Mouse (Mus musculus): ENCODE data around the gene Thap7. TPM values are rescaled to one million over a fixed set of nuclear protein-coding genes. Genes with fewer than 3 reads are reported as not detected.

The Thap7 gene
- polyA plus RNA-seq (2017; shearing (Covaris generic)) = 80.5 TPM

GRCm38 (mm10) chr16:17530640-17531288 is at the start of gene Thap7:
Gene Thap7, minus strand, starts transcription at chr16:17531136.

DNA sequence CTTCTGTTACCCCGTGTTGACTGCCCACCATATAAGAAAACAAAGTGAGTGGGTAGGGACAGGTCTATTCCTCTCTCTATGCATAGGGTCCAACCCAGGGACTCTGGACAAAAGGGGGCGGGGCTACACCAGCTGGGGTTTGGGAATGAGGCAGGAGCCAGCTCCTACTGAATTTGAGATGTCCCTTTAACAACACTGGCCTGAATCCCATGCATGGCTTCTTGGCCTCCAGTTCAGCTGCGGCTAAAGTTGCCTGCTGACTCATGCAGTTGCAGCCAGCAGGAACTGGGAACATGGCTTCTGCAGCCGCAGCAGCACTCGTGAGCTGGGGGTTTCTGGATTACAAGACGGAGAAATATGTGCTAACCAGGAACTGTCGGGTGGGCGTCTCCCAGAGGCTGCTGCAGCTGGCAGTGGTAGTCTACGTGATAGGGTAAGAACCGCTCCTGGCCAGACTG is 30.8 kb upstream of the Thap7 start, which contains the start of gene P2rx6:
Gene P2rx6 (plus strand): TSS at position 135 of the 458 bp plus-strand sequence.

GRCm38 (mm10) chr16:17561128-17561750 is 30.3 kb upstream of the Thap7 start, which contains the start of gene Lrrc74b:
Gene Lrrc74b, minus strand, starts transcription at chr16:17561247.

DNA sequence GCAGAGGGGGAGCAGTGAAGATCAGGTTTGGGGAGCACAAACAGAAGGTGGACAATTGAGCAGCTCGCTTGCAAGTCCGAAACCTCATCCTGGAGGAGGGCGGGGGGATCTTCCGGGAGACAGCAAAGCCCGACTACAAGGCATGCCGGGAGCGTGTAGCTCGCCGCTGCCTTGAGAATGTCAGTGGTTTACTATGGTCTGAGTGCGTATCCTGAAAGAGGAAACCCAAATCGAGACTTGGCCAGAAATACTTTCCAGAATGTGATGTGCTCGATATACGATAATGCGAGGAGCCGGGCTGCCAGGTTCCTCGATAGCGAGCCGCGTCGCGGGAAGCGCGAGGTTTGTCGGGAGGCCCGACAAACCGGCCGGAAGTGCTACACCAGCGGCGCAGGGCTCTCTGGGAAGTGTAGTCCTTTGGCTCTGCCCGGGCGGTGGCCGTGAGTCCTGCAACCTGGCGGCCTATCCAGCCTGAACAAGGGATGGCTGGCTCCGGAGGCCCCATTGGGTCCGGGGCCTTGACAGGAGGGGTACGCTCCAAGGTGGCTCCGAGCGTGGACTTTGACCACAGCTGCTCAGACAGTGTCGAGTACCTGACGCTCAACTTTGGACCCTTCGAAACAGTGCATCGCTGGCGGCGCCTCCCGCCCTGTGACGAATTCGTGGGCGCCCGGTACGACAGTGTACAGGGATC is 22.2 kb downstream of the Thap7 start, which contains the start of gene Lztr1:
Gene Lztr1 (plus strand): TSS at position 143 of the 694 bp plus-strand sequence.

GRCm38 (mm10) chr16:17489469-17490111 is 41.3 kb downstream of the Thap7 start, which contains the start of gene Aifm3:
Gene Aifm3, plus strand, starts transcription at chr16:17489611.

Other genes with a start within 250 kb of the Thap7 start
- gene Serpind1, start 199.8 kb downstream of the Thap7 start, polyA plus RNA-seq (2017; shearing (Covaris generic)) = 0.29 TPM
- 19.4 TPM for gene Snap29, start 125.2 kb downstream of the Thap7 start, polyA plus RNA-seq (2017; shearing (Covaris generic))
- gene Pi4ka, start 124.8 kb downstream of the Thap7 start, polyA plus RNA-seq (2017; shearing (Covaris generic)) = 71.0 TPM
- 65.7 TPM for gene Crkl, start 79.1 kb downstream of the Thap7 start, polyA plus RNA-seq (2017; shearing (Covaris generic))
- not detected for gene Aifm3, start 41.5 kb downstream of the Thap7 start, polyA plus RNA-seq (2017; shearing (Covaris generic))
- 72.2 TPM for gene Lztr1, start 22.4 kb downstream of the Thap7 start, polyA plus RNA-seq (2017; shearing (Covaris generic))
- gene Lrrc74b, start 30.1 kb upstream of the Thap7 start, polyA plus RNA-seq (2017; shearing (Covaris generic)) = not detected
- not detected for gene P2rx6, start 30.7 kb upstream of the Thap7 start, polyA plus RNA-seq (2017; shearing (Covaris generic))
- 1.6 TPM for gene Slc7a4, start 52.1 kb upstream of the Thap7 start, polyA plus RNA-seq (2017; shearing (Covaris generic))
- 20.8 TPM for gene Smpd4, start 88.2 kb upstream of the Thap7 start, polyA plus RNA-seq (2017; shearing (Covaris generic))
- gene Ccdc74a, start 115.3 kb upstream of the Thap7 start, polyA plus RNA-seq (2017; shearing (Covaris generic)) = 0.72 TPM
- 134 TPM for gene Med15, start 201.8 kb upstream of the Thap7 start, polyA plus RNA-seq (2017; shearing (Covaris generic))
- gene Klhl22, start 228.5 kb upstream of the Thap7 start, polyA plus RNA-seq (2017; shearing (Covaris generic)) = 19.7 TPM